Mouse (Mus musculus) adrenal gland, adult 2 months (tissue): ENCODE measurements around the gene Decr2. TPM values are rescaled to one million over a fixed set of nuclear protein-coding genes. Genes with fewer than 3 reads are reported as not detected.
A peak's percentile ranks its signal among the peaks of the same experiment; 100 is the strongest.
"Not testable (repeated sequence)": the region's sequence is repeated elsewhere in the genome, so short reads cannot be mapped to it uniquely, and the experiment has no call there.

ENCODE experiments used
- DNase-seq: peaks from one replicate; pipeline ENCODE4 v3.0.0; 2021
- polyA plus RNA-seq: library from polyadenylated mRNA; depleted of rRNA; stranded (reverse); fragments of >200 nt; gene quantifications from 2 replicates; pipeline ENCODE4 v1.2.3, GENCODE M21; 2012
- total RNA-seq, 2 experiments: library from RNA; stranded (reverse); gene quantifications; 2 replicates each; pipeline ENCODE4 v1.2.3; 2021

Gene Decr2
- total and polyA plus RNA-seq, 3 experiments, result 8.5 to 25.2 (median 24.2) TPM

DNA sequence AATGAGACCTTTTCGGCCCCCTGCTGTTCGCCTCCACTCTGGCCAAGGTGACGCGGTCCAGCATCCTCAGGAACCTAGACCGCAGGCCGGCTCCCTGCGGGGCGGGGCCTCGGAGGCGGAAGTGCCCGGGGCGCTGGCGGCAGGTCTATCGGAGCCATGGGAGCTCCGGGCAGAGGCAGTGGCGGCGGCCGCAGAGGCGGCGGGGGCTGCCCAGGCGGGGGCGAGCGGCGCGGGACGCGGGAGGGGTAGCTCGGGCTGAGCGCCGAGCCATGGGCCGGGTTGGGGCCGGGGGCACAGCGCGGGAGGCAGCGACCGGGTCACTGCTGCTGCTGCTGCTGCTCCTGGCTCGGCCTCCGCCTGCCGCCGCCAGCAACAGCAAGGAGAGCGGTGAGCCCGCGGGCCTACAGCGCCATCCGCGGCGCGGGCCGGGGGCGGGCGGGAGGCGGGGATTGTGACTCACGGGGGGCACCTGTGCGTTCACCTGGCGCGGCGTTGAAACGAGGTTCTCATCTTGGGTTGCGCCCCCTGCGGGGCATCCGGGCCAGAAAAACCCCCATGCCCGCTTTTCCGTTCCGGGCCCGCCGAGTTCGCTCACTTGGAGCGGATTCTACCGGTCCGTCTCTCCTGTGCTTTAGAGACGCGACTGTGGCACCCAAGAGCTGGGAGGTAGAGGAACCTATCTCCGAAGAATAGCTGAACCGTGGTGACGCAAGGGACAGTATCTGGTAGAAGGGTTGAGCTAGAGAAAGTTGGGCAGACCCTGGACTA is 23.2 kb upstream of the Decr2 start, which contains the start of gene Tmem8:
Gene Tmem8, plus strand, starts transcription at position 119 of the 768 bp plus-strand sequence.
- peak; percentile 88 for DNase-seq

DNA sequence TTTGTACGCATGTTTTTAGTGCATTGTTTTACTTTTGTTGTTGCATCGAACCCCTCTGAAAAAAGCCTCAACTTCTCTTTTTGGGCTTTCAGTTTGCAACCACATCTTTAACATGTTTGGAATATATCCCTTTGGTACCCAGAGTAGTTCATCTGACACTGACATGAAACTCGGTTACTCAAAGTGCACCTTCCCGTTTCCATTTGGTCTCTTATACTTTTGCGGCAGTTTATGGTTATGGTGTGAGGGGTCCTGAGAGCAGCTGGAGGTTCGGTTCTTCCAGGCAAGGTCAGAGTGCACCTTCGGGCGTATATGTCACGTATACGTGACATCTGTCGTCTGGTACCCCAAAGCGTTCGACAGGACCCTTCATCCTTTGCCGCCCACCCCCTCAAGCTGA is 22.6 kb upstream of the Decr2 start:
- DNase-seq, result no peak

DNA sequence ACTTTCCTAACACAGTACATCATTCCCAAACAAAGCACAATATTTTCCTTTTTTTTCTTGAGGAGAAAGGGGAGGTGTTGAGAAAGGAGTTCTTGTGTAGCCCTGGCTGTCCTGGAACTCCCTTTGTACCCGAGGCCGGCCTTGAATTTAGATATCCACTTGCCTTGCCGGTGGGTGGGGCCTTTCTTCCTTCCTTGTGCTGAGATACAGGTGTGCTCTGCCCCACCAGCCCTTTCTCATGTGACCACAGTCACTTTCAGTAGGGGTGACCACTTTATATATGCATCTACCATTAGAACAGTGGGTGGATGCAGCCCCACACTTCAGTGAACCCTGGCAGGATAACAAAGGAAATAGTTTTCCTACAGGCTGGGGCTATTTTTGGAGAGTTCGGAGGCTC is 21.6 kb upstream of the Decr2 start:
- DNase-seq, result no peak

DNA sequence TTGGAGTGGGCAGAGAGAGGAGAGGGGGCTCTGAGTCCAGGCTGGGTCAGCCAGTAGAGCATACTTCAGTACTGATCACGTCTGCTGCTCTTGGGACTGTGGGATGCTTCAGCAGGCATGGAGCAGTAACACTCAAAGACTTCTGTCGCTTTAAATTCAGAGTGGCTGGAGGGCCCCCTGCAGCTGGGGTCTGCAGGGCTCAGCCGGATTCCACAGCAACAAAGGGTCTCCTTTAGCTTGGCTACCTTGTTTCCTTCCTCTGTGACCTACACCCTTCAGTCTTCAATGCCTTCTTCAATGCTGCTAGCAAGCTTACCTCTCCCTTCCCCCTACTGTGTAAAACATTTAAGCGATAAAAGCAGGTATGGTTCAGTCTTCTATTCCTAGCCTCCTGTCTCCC is 20.9 kb upstream of the Decr2 start:
- DNase-seq, result no peak

DNA sequence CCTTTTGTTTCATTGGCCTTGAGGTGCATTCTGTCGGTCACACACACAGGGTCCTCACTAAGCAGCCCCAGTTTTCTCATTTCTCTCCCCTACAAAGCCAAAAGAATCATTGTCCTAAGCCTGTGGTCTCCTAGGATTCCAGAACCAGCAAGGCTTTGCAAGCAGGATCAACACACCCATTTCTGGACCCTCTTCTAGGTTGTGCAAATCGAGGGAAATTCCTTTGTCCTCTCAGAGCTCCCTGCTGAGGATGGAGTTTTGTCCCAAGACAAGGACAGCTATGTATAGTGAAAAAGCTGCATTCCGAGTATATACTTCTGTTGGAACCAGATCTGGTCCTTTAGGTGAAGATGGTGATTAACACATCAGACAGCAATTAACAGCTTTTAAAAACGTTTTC is 20.0 kb upstream of the Decr2 start:
- DNase-seq, result no peak

DNA sequence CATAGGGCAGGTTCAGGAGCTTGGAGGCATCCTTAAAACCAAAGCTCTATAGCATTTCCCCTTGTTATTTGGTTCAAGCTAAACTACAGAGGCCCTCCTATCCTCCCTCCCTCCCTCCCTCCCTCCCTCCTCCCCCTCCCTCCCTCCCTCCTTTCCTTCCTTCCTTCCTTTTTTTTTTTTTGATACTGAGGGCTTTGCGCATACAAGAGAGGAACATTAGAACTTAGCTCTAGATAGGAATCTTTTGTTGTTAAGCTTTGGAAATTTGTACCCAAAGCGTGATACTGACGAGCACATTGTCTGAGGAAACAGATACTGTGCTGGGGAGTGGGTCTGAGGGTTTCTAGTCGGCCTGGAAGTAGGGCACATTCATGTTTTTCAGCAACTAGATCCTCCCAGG is 15.5 kb upstream of the Decr2 start:
- no peak for DNase-seq

DNA sequence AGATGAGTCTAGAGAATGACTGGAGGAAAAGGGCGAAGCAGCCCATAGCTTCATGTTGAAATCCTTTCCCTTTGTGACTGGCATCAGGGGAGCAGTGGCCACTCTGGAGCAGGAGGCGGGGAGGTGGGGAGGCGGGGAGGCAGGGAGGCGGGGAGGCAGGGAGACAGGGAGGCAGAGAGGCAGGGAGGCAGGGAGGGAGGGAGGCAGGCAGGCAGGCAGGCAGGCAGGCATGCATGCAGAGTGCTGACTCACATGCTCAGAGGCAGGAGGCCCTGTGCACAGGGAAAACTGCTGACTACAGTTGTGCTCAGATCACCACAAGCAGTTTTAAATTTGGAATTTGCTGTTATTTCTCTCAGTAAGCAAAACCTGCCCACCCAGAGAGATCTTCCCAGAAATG is 11.3 kb upstream of the Decr2 start:
- DNase-seq, result peak; percentile 32

DNA sequence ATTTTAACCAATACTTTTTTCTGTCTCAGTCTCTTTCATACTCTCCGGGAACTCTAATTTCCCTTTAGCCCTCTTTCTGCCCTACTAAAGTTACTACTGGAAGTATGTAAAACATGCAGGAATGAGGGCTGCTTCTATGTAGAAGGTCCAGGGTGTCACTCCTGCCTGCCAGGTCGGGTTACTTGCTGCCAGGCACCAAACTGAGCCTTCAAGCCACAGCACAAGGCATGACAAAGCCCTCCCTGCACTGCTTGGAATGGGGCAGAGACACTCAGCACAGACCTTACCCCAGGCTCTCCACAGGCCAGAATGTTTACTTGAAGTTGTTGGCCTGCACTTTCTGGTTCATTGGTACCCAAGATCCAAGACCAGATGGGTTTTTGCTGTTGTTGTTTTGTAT is 10.0 kb upstream of the Decr2 start:
- DNase-seq, result no peak

DNA sequence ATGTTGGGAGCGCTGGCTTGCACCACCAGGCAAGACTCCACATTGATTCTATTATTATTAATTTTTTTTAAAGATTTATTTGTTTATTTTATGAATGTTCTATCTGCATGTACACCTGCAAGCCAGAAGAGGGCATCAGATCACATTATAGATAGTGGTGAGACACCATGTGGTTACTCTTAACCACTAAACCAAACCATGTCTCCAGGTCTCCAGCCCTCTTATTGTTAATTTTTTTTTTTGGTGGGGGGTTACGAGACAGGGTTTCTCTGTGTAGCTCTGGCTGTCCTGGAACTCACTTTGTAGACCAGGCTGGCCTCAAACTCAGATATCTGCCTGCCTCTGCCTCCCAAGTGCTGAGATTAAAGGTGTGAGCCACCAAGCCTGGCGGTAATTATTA is 9.2 kb upstream of the Decr2 start:
- not testable (repeated sequence) for DNase-seq

DNA sequence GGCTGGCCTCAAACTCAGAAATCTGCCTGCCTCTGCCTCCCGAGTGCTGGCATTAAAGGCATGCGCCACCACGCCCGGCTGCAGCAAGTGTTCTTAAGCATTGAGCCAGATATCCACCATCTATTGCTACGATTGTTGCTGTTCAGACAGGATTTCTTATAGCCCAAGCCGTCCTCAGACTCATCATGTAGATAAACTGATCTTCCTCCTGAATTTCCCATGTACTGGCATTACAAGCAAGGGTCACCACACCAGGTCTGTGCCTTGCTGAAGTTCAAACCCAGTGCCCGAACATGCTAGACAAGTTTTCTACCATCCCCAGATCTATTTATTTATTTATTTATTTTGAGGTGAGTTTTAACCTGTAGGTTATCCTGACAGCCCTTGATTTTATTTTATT is 8.3 kb upstream of the Decr2 start:
- no peak for DNase-seq

DNA sequence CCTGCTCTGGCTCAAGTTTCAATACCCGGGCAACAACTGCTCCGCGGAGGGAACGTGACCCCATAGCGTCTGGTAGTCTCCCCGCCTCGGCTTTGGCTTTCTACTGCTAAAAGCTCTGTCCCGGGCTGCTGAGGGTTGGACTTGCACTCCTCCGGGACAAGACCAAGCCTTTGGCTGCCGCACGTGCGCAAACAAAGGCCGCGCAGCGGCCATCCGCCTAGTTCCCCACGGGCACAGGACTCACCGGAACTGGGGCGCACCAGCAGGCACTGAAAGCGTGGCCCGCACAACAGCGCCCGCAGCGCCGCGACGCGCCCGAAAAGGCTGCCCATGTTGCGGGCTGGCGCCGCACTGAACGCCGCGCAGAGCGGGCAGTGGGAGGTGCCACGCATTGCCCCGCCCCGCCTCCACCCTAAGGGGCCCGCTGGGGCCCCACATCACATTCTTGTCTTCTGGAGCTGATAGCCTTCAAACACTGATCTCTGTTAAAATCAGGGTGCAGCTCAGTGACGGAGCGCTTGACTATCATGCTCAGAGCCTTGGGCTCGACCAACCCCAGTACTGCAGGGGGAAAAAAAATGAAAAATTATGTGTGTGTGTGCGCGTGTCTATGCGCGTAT is 5.1 kb upstream of the Decr2 start, which contains the start of gene Nme4:
Gene Nme4, minus strand, starts transcription at position 482 of the 620 bp plus-strand sequence.
- peak; percentile 75 for DNase-seq

DNA sequence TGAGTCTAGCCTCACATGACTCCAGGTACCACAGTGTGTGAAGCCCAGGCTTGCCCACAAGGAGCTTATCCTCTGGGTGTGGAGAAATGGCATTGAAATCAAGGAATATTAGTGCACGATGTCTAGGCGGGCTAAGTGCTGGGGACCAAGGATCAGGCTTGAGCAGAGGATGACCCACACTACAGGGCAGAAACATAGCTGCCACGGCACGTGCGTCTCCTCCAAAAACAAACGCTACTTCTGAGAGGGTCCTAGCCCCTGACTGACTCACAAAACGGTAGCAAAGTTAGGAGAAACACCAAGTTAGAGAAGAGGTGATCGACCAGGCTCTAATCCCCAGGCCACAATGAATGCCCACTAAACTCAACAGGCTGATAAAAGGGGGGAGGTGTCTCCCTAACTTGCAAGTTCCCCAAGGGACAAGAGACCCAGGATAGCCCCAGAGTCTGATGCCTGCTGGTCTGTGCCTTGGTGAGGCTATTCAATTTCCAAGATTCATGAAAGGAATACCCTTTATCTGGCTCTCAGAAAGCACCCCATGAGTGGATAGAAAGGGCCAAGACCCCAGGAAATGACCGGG is 4.5 kb upstream of the Decr2 start:
- no peak for DNase-seq

DNA sequence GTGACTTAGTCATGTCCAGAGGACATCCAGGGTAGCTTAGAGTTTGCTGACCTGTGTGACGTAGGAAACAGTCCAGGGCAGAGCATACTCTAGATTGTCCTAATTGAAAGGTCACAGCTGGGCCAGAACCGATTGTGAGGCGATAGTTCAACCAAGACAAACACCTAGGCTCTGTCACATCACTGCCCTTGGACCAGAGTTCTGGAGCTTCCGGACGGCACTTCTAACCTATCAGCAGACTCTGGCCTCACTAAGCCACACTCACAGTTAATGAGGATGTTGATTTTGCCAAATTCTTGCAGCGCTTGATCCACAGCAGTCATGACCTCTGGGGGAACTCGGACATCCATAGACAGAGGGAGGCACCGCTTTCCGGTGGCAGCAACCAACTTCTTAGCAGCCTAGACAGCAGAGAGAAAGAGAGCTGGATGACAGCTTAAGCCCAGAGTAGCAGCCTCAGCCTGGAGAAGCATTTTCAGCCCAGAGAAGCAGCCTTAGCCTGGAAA is 3.0 kb downstream of the Decr2 start:
- no peak for DNase-seq

DNA sequence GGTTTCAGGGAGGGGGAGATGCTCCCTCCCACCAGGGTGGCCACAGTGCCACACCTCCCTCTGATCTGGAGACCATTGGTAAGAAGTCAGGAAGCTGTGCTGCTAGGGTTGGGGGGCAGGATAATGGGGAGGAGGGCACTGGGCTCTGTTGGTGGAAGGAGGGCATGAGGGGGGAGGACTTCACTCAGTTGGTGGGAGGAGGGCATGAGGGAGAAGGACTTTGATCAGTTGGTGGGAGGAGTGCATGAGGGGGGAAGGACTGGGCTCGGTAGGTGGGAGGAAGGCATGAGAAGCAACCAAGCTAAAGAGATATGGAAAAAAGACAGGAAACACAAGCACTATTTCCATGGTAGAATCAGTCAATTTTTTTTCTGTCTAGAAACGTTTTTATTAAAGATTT is 9.3 kb downstream of the Decr2 start:
- DNase-seq, result no peak

DNA sequence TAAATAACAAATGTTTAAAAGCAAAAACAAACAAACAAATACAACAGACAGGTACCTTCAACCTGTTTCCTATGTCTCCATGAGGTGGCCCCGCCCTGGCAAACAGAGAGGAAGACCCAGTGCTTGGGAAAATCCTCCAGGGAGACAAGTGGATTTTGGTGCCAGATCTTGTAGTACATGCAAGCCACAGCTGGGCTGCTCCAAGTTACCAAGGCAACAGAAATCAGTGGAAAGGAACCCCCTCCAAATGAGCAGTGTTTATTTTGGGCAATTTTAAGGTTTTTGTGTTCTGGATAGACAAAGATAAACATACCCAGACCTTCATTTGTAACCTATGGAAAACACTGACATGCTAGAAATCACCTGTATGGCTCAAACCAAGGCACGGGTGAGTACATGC is 11.3 kb downstream of the Decr2 start:
- DNase-seq, result no peak

DNA sequence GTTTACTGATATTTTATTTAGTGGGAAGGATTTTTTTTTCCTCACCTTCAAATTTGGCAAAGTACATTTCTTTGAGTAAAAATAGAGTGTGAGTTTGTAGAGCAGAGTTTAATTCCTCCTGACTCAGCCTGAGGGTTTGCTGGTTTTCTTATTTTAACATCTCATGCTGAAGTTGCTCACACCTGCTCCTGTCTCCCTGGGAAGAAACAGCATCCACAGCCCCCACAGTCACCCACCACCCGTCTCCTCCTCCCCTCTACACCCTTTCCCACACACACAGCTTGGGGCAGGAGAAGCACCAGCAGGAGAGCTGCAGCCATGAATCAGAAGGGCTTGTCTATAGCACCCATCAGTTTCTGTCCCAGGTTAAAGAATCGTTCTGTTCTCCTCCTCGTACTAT is 14.9 kb downstream of the Decr2 start:
- no peak for DNase-seq

DNA sequence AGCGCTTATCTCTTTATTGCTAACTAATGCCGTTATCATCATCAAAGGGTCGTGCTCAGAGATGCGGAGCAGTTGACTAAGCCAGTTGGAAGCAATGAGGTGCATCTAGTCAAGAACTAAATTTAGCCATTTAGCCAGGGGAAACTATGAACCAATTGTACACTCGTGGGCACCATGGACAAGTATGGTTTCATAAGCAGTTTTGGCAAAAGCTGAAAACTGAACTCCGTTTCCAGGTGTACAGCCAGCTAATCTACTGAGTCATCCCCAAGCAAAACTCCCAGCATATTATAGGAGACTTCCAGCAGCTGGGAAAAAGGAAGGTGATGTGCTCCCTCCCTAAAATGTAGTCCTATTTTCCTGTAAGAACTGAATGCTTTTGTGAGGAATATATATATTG is 20.0 kb downstream of the Decr2 start:
- DNase-seq, result no peak

DNA sequence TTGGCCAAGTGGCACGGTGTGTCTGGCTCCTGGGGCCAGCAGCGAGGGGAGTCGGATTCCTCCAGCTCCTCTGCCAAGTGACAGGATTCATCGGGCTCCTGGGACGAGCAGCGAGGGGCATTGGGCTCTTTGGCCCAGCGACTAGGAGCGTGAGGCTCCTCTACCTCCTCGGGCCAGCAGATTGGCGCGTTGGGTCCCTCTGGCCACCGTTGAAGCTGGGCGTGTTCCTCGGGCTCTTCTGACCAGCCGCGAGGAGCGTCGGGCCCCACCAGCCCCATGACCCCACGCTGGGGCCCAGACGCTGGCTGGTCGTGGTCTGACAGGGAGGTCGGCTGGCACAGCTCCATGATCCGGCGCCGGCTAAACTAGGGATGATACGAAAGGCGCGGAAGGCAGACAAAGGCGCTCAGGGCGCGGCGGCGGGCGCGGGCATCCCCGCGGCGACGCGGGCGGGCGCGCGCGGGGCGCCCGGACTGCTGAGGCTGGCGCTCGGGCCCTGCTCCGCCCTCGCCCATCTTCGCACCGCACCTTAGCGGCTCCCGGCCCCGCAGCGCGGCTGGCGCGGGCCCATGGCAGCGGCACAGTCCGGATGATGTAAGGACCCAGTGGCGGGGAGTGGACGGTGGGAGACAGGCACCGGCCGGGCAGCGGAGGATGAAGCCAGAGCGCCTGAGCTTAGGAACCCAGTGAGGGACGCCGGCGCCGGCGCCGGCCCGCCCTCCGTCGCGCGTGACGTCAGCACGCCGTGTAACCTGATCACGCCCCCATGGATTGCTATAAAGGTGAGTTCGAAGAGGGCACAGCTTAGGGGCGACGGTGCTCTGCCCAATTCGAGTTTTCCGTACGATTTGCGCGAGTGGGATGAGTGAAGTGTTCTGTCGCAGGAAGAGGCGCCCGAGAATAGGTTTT is 21.1 kb downstream of the Decr2 start, which contains the start of gene Rab11fip3:
Gene Rab11fip3, minus strand, starts transcription at position 725 of the 909 bp plus-strand sequence.
- DNase-seq, result peak; percentile 92

DNA sequence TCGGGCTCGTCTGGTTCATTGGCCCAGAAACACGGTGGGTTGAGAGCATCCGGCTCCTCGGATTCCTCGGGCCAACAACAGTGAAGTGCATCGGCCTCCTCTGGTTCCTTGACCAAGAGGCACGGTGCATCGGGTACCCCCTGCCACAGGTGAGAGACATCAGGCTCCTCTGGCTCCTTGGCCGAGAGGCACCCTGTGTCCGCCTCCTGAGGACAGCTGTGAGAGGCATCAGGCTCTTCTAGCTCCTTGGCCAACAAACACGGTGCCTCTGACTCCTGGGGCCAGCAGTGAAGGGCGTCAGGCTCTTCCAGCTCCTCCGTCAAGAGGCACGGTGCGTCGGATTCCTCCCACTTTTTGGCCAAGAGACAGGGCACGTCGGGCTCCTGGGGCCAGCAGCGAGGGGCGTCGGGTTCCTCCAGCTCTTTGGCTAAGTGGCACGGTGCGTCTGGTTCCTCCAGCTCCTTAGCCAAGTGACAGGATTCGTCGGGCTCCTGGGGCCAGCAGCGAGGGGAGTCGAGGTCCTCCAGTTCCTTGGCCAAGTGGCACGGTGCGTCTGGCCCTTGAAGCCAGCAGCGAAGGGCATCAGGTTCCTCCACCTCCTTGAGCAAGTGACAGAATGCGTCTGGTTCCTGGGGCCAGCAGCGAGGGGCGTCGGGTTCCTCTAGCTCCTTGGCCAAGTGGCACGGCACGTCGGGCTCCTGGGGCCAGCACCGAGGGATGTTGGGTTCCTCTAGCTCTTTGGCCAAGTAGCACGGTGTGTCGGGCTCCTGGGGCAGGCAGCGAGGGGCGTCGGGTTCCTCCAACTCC is 21.9 kb downstream of the Decr2 start:
- DNase-seq, result peak; percentile 7

DNA sequence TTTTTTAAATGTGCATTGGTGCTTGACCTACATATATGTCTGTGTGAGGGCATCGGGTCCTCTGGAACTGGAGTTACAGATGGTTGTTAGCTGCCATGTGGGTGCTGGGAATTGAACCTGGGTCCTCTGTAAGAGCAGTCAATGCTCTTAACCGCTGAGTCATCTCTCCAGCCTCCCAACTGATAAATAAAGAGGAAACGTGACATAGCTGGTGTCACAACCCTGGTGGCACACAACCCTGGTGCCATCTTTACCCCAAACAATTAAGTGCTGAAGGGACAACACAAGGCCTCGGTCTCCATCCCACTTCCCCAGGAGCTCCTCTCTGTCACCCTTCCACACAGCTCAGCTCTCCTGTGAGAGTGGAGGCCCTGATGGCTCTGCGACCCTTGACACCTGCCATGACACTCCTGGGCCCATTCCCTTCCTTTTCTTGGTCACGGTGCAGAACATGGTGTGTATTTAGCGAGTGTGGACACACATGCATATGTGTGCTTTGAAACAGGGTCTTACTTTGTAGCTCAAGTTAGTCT is 23.6 kb downstream of the Decr2 start:
- no peak for DNase-seq

DNA sequence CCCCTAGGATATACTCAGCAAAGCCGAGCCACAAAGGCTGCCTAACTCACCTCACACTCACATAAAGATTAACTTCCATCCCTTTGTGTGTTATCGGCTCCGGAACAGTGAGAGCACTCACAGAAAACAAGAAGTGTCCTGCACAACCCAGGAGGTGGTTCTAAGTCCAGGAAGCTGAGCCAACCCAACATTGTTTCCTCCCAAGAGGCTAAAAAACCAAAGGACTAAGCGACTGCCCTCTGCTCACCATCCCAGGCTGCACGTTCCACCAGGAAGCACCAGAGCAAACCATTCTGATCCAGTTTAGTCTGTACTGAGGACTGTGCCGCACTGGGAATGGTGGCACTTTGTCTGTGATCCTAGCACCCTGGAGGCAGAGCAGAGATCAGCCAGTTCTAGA is 25.2 kb downstream of the Decr2 start:
- no peak for DNase-seq
